Mouse (Mus musculus) B cell, adult 67 days (primary cell): Measurements from ENCODE around the gene Aldoart1. TPM values are rescaled to one million over a fixed set of nuclear protein-coding genes. Genes with fewer than 3 reads are reported as not detected.

Experiments
- total RNA-seq, 2 experiments: library from RNA; stranded (reverse); gene quantifications; 4 replicates each; pipeline ENCODE4 v1.2.4; 2023

Aldoart1 gene
- total RNA-seq = under 1 TPM in 1 of 2 experiments, not detected in 1; 0.27 TPM

DNA sequence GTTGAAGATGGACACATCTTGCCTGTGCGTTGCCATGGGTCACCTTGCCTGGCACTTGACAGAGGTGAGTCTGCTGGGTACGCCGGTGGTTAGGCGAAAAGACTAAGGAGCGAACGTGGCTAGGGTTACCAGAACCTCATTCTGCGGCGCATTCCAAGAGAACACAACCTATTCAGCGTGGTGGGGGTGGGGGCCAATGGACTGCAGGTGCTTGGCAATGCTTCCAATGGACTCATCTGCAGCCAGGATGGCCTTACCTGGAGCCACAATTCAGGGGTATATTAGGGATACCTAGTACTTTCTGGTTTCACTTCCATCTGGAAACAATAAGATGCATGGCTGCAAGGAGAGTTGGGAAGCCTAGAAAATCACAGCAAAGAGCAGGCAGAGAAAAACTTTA lies at the start of gene Aldoart1:
TSS of gene Aldoart1 (minus strand) at position 101 of the 400 bp plus-strand sequence.

